Mouse (Mus musculus) adrenal gland, postnatal 4 days (tissue): Measurements from ENCODE around the gene Pogk. TPM values are rescaled to one million over a fixed set of nuclear protein-coding genes. Genes with fewer than 3 reads are reported as not detected.

ENCODE experiments used
- total RNA-seq, 2 experiments: library from RNA; stranded (reverse); gene quantifications; 2 replicates each; pipeline ENCODE4 v1.2.3; 2021

Pogk gene
- total RNA-seq, 2 experiments from 2014 or later: 35.3 to 36.0 TPM

Other genes starting within 250 kb of the Pogk start
- not detected for gene Mael, start 171.1 kb downstream of the Pogk start, total RNA-seq
- 1 to 10 TPM; 3.9 to 7.8 TPM for gene Ildr2, start 155.7 kb downstream of the Pogk start, total RNA-seq
- 10 to 100 TPM; 27.1 to 30.0 TPM for gene Tada1, start 30.8 kb downstream of the Pogk start, total RNA-seq
- gene Gm4846, start 87.7 kb upstream of the Pogk start, total RNA-seq: under 1 TPM in 1 of 2 experiments, not detected in 1; 0.17 TPM
- gene Gm4847, start 237.8 kb upstream of the Pogk start, total RNA-seq: not detected